Mouse (Mus musculus): ENCODE results near the gene Riiad1. TPM values are rescaled to one million over a fixed set of nuclear protein-coding genes. Genes with fewer than 3 reads are reported as not detected.

Gene Riiad1
- total RNA-seq, 2 experiments from 2014 or later = 1.8 to 2.2 TPM

- no peak for DNase-seq
Measured at GRCm38 (mm10) chr3:94463926-94464578, 16.1 kb downstream of the Riiad1 start.

GRCm38 (mm10) chr3:94459834-94460233, 20.3 kb downstream of the Riiad1 start:
- no peak for DNase-seq

GRCm38 (mm10) chr3:94457055-94457454, 23.1 kb downstream of the Riiad1 start:
- no peak for DNase-seq

DNA sequence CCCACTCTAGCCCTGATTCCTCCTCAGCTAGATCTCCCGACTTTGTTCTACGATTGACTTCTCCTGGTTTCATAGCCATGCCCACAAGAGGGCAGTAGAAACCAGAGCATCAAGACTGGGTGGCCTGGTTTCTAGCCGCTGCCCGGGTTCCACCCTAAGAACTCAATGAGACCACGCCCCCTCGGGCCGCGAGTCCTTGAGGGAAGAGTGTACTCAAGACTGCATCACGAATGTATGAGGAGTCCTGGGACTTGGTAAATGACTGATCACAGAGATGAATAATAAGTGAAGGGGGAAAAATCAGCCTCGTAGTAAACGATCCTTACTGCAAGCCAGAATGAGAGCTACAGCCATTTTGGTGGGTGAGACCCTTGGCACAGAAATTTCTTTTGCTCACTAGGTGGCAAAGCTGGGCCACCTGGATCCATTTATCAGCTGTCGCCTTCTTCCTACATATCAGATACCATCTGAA, 23.6 kb downstream of the Riiad1 start:
- peak; percentile 79 to 85 for DNase-seq

DNA sequence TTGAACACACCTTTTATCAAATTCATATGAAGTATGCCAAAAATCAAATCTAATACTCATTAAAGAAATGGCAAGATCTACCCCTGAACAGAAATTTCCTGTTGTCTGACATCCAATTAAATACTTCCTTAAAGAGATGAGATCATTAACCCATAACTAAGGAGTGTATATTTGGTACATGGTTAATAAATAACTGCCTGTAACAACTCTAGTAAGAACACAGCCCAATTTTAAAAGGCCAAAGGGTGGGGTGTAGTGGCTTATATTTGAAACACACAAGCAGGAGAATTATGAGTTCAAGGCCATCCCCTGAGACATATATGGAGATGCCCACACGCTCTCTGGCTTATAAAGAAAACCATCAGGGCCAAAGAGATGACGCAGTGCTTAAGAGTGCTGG, 30.8 kb downstream of the Riiad1 start:
- no peak for DNase-seq

DNA sequence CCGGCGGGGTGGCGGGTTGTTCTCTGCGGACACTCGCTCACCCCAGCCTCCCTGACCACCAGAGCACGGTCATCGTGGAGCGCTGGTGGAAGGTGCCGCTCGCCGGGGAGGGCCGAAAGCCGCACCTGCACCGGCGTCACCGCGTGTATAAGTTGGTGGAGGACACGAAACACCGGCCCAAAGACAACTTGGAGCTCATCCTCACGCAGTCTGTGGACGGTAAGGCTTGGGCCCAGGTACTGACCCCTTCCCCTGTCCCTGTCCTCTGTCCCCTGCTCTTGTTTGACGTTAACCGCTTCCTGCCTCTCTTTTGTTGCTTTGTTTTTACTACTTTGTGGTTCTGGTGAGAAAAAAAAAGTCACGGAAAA, 36.6 kb downstream of the Riiad1 start, which contains the start of gene Oaz3:
Gene Oaz3 (minus strand): TSS at position 319 of the 368 bp plus-strand sequence.
- no peak for DNase-seq

DNA sequence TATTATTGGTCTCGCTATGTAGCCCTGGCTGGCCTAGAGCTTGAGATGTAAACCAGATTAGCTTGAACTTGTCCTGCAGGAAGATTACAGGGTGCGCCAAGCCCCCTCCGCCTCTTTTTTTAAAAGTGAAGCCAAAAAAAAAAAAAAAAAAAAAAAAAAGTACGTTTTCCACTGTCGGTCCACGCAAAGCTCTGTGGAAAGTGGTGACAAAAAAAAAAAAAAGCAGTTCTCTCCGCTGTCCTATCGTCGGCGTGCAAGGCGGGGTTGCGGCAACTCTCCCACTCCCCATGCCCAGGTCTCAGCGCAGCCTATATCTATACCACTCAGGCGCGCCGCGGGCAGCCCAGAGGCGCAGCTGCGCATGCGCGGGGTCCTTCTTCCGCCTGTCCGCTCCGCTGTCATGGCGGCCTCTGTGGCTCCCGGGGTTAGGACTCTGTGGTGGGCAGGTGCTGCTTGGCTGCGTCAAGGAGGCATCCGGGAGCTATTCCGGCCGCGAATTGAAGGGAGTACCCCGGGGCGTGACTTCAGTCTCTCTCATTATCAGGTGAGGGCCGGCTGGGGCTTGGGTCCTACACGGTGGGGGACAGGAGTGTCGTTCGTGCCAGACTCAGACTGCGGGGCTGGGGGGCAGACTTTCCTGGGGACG, 37.1 kb downstream of the Riiad1 start, which contains the start of gene Mrpl9:
Gene Mrpl9 (plus strand): TSS at position 368 of the 646 bp plus-strand sequence.
- DNase-seq = peak; percentile 94 to 95

GRCm38 (mm10) chr3:94441182-94441581, 39.0 kb downstream of the Riiad1 start:
- DNase-seq = no peak

GRCm38 (mm10) chr3:94436420-94436819, 43.7 kb downstream of the Riiad1 start:
- DNase-seq = no peak

DNA sequence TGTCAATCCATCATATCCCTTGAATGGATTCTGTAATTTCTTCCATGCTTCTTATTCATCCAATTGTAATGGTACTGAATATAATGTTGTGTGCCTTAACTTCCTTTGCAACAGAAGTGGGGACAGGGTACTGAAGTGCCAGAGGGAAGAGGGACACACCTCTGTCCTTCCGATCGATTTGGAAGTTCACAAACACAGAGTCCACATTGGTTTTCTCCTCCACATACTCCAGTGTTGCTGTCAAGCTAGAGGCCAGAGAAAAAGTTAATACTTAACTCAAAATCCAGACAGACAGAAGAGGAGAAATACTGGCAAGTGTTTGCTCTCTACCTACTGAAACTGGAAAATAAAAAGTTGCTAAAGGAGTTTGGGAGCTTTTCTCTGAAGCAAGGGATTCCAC, 45.8 kb downstream of the Riiad1 start:
- no peak for DNase-seq

DNA sequence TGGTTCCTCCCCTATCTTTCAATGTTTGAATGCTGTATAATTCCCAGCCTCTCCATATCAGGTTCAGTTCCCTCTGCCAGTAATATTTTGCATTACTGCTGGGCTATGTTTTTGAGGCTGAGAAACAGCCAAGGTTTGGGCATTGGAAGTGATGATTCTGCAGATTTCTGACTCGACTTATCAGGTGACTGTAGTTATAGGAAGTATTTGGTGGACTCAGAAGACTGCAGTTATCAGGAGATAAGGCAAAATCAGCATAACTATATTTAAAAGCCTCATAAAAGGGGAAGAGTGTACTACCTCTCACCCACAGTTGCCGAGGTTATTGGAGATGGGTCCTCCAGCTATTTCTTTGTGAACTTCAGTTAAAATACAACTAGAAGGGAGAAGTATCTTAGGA, 49.2 kb downstream of the Riiad1 start:
- no peak for DNase-seq

Other genes starting within 250 kb of the Riiad1 start
- gene Gm4778, start 216.3 kb downstream of the Riiad1 start, total RNA-seq (2021) = not detected
- 10 to 100 TPM; 14.9 to 15.3 TPM for gene Them4, start 170.3 kb downstream of the Riiad1 start, total RNA-seq (2021)
- not detected for gene Them5, start 138.2 kb downstream of the Riiad1 start, total RNA-seq (2021)
- under 1 TPM; 0.20 to 0.21 TPM for gene C2cd4d, start 117.9 kb downstream of the Riiad1 start, total RNA-seq (2021)
- gene Rorc, start 107.5 kb downstream of the Riiad1 start, total RNA-seq (2021) = 10 to 100 TPM; 50.4 to 62.8 TPM
- gene Lingo4, start 81.8 kb downstream of the Riiad1 start, total RNA-seq (2021) = under 1 TPM; 0.10 to 0.13 TPM
- 1 to 10 TPM; 4.4 to 6.1 TPM for gene Tdrkh, start 67.1 kb downstream of the Riiad1 start, total RNA-seq (2021)
- gene Mrpl9, start 37.0 kb downstream of the Riiad1 start, total RNA-seq (2021) = 10 to 100 TPM; 66.2 to 74.9 TPM
- gene Oaz3, start 36.4 kb downstream of the Riiad1 start, total RNA-seq (2021) = not detected
- gene Celf3, start 2.0 kb downstream of the Riiad1 start, total RNA-seq (2021) = not detected
- 10 to 100 TPM; 28.3 to 29.0 TPM for gene Snx27, start 102.4 kb upstream of the Riiad1 start, total RNA-seq (2021)
- gene Gm10972, start 162.8 kb upstream of the Riiad1 start, total RNA-seq (2021) = not detected
- gene Tuft1, start 178.5 kb upstream of the Riiad1 start, total RNA-seq (2021) = 1 to 10 TPM; 3.0 to 3.5 TPM
- gene Selenbp2, start 213.2 kb upstream of the Riiad1 start, total RNA-seq (2021) = 10 to 100 TPM; 10.9 TPM